Mouse (Mus musculus) brain, adult 2 months (tissue): ENCODE results near the gene Heyl.
A peak's percentile ranks its signal among the peaks of the same experiment; 100 is the strongest.
"Not testable (repeated sequence)": the region's sequence is repeated elsewhere in the genome, so short reads cannot be mapped to it uniquely, and the experiment has no call there.

Experiments used
- DNase-seq: peaks from one replicate; pipeline ENCODE4 v3.0.0; 2011; ENCODE audit warnings: low read depth, low spot score

Gene Heyl

DNA sequence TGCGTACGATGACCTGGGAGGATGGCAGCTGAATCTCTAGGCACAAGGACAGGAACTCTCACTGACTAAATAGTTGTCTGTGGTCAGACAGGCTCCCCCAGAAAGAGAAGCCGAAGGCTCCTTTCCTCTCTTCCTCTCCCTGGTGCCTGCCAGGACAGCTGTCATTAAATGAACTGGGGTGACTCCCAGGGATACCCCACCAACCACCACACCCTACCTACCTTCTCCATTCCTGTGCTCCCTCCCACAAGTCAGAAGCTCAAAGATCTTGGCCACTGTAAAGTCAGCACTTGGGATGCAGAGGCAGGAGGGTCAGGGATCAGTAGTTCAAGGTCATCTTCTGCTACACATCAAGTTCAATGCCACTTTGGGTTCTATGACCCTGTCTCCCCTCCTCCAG is 515 bp upstream of the Heyl start:
- no peak for DNase-seq

DNA sequence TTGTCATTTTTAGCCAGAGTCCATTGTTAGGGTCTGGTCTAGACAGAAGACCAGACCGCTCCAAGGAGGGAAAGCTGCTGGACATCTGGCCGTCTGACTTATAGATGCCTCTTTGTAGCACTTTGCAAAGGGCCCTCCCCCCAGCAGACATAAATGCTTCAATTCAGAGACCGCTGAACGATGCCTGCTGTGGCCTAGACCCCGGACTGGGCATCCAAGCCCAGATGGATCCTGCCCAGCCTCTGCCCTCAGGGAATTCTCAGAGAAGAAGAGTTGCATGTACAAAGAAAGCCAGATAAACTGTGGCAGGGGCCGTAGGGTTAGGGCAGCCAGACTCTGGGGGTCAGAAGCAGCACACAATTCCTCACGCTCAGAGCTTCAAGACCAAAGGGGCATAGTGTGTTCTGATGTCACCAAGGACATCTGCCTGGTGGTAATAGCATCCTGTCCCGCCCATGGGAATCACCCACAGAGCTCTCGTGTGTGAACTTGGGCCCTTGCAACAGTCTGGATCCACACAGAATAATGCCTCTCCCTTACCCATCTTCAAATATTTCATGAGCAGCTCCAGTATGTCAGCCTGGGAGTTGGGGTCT is 2.6 kb downstream of the Heyl start:
- no peak for DNase-seq

DNA sequence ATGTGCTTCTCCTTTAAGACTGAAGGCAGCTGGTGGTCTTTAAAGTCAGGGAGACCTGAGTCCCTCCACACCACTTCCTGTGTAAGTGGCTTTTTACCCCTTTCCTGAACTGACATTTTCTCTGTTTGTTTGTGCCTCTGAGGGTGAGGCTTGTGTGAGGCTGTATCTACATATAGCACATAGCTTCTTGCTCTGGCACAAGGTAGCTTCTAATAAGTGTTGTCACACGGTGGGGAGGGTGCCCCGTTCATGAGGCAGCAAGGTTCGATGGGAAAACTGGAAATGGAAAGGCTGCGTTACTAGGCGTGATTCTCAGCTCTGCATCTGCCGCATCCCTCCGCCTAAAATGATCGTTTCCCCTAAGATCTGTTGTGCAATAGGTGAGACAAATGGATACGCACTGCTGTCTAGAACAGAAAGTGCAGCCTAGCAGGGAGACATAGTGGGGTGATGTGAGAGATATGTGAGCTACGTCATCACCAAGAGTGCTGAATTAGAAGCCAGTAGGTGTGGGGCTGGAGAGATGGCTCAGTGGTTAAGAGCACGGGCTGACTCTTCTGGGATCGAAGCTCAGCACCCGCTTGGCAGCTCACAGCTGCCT is 3.2 kb downstream of the Heyl start:
- DNase-seq = no peak

DNA sequence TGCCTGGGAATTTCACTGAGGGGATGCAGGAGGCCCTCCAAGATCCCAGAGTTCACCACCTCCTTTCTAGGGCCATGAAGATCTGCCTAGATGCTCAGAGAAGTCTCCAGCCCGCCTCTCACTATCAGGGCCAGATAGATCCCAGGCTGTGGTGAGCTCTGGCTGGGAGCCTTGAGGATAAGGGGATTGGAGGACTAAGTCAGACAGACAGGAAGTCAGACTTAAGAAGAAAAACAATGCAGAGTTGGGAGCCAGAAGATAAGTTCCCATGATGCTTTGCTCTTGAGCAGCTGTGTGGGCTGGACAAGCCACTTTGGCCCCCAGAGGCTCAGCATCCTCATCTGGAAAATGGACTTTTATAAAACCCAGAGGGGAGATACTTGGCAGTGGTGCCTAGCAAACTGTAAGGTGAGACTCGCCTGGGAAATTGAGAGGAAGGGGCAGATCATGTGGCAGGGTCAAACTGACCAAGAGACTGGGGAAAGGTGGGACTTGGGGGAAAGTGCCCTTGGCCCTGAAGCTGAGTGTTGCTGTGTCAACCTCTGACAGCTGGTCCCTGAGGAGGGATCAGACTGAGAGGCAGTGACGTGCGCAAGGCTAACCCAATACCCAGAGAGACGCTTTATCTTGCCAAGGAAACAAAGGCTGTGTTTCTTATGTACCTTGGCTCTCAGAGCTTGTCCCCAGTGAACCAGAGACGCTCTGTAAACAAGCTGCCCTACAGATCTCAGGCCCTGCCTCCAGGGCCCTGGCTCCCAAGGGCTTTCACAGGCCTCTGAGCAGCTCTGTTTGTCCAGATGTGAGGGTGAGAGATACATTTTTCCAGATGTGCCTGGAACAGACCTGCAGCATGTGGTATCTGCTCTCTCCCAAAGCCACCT is 4.3 kb downstream of the Heyl start:
- DNase-seq = no peak

DNA sequence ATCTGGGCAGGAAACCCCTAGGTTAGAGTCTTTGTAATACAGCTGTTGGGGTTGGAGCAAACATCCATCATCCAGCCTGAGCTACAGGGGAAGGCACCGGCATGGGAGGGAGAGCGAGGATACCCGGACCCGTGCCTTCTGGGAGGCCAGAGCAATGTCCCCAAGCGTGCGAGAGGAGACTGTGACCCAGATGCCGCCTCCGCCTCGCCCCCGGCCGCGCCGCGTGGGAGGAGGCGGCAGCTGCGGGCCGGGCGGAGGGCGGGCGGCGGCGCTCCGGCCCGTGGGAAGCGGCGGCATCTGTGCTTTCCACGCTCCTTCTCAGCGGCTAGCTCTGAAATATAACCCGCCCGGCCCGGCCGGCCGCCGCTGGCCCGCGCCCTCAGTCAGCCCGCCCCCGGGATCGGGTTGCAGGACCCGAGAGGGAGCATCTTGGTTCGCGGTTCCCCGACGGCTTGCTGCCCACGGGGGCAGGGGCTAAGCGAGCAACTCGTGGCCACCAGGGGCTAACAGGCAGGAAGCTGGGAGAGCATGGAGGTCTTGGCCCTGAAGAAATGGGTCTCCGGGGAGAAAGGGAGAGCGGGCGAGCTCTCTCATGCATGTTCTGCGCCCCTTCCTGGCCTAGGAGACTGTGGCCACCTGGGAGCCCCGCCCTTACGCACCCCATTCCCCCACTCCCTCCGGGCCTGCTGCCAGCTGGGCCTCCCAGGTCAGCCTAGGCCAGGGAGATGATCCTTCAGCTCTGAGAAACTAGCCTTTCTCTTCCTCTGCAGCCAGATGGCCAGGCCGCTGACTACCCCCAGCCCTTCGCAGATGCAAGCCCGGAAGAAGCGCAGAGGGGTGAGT is 6.2 kb downstream of the Heyl start:
- DNase-seq = no peak

DNA sequence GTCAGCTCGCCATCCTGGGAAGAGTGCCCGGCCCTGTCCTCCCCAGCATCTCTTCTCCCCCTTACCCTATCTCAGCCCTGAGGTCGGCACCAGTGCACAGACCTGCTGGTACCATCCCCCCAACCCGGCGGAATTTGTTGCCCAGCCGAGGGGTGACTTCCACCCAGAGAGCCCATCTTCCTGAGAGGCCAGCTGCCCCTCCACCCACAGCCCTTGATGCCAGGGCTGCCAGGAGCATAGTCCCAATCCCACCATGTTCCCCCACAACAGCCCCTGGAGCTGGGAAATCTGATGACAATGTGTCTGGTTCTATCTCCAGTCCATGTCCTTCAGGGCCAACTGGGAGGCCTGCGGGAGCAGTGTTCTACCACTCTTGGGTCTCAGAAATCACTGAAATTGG is 12.9 kb downstream of the Heyl start:
- no peak for DNase-seq

DNA sequence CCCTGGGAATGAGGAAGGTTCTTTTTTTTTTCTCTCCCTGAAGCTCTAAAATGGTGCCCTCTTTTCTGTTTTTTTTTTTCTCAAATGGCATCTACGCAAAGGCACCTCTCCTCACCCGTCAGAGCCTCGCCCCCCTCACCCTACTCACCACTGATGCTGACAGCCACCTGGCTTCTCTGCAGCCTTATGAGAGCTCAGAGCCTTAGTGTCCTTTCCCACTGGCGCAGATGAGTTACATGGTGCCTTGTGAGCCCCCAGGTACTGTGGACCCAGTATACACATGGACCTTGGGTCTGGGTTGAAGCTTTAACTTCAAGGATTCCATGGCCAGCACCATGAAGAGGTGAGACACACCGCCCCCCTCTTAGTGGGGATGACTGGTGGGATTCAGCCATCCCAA is 13.3 kb downstream of the Heyl start:
- no peak for DNase-seq

DNA sequence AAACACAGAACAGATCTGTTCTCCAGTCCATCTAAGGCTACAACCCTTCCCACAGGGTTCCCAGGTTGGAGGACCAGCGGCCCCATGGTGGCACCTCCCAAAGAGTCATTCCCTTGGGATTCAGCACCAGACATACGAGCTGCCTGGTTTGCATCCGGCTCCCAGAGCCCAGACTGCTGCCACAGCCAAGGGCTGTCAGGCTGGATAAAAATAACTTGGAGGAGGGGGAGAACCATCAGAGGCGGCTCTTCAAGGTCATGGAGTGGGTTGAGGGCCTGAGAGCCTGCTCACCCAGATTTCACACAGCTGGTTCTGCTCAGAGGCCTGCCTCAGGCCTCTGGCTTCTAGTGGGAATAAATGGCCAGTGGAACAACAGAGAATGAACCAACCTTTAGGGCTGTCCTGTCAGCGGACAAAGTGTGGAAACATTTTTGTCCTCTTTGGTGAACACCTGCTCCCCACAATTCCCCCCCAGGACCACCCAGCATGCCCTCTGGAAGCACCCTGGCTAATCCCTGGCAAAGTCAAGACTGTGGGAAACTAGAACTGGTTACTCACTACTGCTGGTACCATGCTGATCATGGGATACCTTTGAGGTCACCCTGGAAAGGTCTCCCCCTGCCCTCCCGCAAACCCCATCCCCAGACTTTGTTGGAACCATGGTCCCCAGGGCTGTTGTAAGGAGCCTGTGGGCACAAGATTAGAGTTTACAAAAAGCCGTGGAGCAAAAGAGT is 14.0 kb downstream of the Heyl start:
- no peak for DNase-seq

DNA sequence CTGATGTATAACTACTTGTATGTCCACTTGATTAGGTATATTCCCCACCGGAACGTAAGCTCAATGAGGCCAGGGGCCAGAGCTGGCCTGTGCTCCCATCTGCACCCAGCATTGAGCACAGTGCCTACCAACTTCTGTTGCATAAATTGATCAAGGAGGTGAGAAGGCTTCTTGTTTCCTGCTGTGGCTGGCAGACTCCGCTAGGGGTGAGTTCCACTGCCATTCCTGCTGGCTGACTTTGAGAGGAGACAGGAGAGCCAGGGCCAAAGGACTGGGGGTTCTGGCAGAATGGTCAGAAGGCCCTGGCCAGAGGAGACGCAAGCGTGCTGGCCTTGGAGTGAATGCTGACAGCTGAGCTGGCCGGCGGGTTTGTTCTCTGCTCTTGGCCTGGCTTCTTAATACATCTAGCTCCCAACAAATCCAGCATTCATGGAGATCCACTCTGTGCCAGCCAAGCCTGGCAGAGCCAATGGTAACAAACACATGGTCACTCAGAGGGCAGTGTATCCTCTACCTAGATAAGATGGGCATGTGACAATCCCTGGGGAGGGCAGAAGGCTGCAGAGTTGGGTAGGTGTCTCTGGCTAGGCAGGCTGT is 15.7 kb downstream of the Heyl start:
- DNase-seq = peak; percentile 94

DNA sequence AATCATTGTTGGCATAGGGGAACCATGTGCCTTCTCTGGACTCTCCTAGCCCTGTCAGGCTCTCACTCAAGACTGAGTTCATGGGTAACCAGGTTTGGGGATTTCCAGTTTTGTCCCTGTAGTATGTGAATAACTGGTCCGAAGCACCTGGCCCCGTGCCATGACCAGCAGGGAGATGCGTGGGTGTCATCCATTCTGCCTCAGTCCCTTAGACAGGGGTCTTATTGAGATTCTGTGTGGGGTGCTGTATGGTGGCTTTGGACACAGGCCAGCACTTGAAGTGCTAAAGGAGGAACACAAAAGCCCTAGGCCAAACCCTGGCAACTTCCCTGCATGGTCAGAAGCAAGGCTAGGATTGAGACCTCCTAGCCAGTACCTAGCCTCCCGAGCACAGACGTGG is 18.9 kb downstream of the Heyl start:
- DNase-seq = no peak

DNA sequence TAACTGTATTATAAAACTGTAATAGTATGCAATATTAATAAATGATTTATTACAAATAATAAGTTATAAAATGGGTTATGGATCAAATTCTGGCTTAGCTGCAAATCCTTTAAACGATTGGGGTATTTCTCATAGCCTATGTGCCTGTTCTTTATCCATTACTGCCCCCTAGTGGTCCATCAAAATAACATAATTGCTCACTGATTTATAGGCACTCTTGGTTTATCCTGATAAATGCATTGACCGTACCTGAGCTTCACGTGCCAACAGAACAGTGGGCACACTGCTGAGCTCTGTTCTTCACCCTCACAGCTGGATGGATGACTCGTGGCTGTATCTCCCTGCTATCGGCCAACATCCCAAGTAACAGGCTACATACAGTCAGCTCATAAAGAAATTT is 21.3 kb downstream of the Heyl start:
- peak; percentile 72 for DNase-seq

DNA sequence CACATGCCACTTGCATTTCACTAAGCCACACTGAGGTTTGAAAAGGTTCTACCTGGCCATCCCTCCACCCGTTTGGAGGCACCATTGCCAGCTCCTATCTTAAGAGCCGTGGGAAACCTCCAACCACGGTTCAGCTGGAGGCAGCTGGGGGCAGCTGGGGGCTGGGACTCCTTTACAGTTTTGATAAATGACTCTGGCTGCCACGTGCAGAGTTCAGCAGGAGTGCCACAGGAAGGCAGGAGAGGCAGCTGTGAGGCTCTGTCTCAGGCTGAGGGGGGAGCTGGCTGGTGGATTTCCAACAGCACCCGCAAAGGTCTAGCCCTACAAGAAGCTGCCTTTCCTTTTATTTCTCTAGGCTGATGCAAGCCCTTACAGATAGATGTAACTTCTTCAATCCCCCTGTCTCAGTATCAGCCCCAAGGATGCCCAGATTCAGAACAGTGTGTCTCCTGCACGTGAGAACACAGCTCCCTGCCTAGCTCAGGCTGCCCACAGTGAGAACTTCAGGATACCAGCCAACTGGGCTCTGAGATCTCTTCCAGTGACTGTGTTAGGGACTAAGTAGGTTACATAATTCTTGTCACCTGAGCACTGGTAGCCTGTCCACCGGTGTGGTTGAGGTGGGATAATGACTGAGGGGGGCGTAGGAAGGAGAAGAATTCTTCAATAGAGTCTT is 26.9 kb downstream of the Heyl start:
- no peak for DNase-seq

DNA sequence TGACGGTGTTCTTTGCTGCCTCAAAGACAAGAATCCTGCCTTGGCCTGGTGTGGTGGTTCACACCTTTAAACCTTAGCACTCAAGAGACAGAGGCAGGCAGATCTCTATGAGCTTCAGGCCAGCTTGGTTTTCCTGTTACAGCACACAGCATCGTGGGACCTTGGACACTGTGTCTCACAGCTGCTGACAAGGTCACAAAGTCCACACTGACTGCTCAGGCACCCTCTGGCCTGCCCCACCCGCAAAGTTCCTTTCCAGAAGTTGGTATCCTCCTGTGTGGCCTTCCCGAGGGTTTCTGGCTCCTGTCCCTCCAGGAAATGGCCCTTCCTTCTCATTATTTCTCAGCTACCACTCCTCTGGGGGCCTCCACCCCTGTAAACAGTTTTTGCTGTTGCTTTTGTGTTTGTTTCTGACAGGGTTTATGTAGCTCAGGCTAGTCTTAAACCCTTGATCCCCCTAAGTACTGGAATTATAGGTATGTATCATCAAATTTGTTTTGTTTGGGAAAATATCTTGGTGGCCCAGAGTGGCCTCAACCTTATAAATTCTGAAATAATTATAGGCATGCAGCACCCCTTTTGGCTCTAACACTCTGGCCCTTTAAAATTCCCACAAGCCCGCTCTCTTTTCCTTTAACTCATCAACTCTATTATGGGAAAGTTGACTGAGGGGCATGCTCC is 28.5 kb downstream of the Heyl start, which contains the start of gene Pabpc4:
Gene Pabpc4 (plus strand): TSS at position 631 of the 681 bp plus-strand sequence.
- DNase-seq = no peak

DNA sequence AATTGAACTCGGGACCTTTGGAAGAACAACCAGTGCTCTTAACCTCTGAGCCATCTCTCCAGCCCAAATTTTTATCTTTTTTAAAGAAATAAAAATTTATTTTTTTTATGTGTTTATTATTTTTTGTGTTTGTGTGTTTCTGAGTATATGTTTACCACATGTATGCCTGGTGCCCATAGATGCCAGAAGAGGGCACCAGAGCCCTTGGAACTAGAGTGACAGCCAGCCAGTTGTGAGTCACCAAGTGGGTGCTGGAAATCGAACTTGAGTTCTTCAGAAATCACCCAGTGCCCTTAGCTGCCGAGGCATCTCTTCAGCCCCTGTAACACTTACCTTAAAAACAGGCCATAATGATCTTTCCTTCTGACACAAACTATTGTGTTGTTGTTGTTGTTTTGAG is 37.7 kb downstream of the Heyl start:
- no peak for DNase-seq

DNA sequence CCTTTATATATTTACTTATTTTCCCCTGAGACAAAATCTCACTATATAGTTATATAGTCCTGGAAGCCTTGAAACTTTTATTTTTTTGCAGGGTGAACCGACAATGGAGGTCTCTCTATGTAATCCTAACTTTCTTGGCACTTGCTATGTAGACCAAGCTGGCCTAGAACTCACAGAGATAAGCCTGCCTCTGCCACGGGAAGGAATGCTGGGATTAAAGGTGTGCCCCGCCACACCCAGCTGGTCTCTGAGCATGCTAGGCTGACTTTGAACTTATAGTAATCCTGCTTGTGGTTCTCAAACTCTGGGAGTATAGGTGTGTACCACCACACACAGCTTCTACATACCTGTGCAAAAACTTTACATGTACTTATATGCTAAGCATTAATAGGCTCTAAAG is 46.8 kb downstream of the Heyl start:
- DNase-seq = no peak

DNA sequence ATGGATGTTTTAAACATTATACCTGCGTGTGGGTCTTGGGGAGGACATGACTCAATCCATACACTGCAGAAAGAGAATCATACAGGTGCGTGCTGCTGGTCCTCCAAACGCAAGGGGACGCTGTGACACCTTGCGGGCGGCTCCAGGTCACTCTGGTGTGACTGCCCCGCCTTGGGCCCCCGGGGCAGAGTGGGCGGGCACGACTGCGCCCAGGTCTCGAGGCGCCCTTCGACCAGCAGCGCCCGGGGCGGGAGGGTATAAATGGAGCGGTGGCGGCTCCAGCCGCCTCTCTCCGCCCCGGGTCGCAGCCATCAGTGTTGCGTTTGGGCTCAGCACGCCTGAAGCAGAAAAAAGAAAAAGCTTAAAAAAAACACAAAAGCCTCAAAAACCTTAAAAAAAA is 49.1 kb downstream of the Heyl start:
- peak; percentile 92 for DNase-seq

DNA sequence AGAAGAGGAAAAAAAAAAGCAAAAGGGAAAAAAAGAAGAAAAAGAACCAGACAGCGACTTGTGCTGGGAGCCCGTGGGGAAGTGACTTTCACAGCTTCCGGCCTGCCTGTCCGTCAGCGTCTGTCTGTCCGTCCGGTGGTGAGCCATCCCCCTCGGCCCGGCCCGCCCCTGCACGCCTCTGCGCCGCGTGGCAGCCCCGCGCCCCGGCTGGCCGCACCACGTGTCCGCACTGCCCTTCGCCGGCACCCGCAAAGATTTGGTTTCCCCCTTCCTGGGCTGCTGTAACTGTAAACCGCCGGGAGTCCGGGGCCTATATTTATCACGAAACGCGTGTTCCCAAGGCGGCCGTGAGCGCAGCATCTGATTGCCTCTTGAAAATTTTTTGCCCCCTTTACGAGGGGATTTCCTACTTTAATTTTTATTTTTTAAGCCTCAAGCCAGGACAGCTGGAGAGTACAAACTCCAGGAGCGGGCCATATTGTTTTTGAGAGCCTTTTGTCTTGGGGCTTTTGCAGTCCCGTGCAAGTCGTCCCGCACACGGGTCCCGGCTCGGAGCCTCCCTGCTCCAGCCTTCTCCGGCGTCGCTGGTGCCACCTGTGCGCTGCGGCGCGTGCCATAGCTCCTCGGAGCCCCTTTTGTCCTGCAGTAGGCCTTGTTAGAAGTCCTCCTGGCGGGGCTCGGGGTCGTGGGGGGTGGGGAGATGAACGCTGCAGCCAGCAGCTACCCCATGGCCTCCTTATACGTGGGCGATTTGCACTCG is 49.7 kb downstream of the Heyl start:
- not testable (repeated sequence) for DNase-seq

DNA sequence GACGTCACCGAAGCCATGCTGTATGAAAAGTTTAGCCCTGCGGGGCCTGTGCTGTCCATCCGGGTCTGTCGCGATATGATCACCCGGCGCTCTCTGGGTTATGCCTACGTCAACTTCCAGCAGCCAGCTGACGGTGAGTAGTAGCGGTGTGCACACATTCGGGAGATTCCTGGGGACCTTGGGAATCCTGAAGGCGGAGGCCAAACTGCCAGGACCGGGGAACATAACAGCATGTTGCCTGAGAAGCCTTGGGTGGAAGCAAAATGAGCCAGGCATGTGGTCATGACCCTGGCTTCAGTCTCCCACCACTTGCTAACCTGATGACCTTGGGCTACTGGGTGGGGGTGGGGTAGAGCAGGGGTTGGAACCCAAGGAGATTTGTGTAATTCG is 50.3 kb downstream of the Heyl start:
- not testable (repeated sequence) for DNase-seq
